Mouse (Mus musculus): ENCODE measurements around the gene Dthd1. TPM values are rescaled to one million over a fixed set of nuclear protein-coding genes. Genes with fewer than 3 reads are reported as not detected.

Gene Dthd1
- polyA plus RNA-seq, 1 experiment from 2014 or later: not detected

DNA sequence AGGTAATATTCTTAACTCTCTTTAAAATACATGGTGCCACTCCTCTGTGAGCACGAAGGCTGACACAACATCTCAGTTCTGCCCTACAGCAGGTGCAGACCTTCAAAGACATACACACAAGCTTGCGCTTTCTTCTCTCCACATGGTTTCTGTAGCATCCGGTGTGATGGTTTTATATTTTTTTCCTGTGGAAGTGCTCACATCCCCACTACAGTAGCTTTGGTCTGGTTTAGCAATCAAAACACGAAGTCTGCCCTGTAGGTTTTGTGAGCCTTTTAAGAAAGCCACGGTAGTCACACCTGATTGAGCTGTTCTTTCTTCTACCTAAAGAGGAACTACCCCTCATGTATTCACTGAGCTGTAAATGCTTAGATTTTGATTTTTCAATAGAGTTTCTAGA lies 34.9 kb upstream of the Dthd1 start:
- no peaks in the 10 kb centered on the region for H3K9me3 ChIP-seq (ENCODE audit: low read depth, low read length)
- no peak for ATAC-seq (ENCODE audit: insufficient read depth)
- no peaks in the 10 kb centered on the region for H3K36me3 ChIP-seq (ENCODE audit: insufficient read depth)
- no peaks in the 10 kb centered on the region for H3K4me1 ChIP-seq (ENCODE audit: insufficient read depth)
- no peak overlapping the region for H3K9ac ChIP-seq
- H3K27ac ChIP-seq (ENCODE audit: low read depth): no peak overlapping the region
- WGBS: 82% methylated on average over 5 of the region's 5 CpGs
- H3K4me2 ChIP-seq: no peak overlapping the region
- TF ChIP-seq CTCF (IDR thresholded peaks at IDR 0.05; ENCODE audit: low read depth): no peak
- no peak overlapping the region for H3K4me3 ChIP-seq (ENCODE audit: low read depth, low read length)
- H3K27me3 ChIP-seq (ENCODE audit: insufficient read depth, low read length): no peaks in the 10 kb centered on the region
- no peak for DNase-seq

- Histone ChIP-seq H3K4me3 (ENCODE audit: low read depth, low read length) (no peak overlapping the region), H3K36me3 (ENCODE audit: insufficient read depth) (no peaks in the 10 kb centered on the region), H3K9me3 (ENCODE audit: low read depth, low read length) (no peaks in the 10 kb centered on the region), H3K27me3 (ENCODE audit: insufficient read depth, low read length) (no peaks in the 10 kb centered on the region), H3K4me2 (no peak overlapping the region), H3K27ac (ENCODE audit: low read depth) (no peak overlapping the region), H3K4me1 (ENCODE audit: insufficient read depth) (no peaks in the 10 kb centered on the region), H3K9ac (no peak overlapping the region)
- 67% methylated on average over 3 of the region's 3 CpGs for WGBS
- DNase-seq (no peak), ATAC-seq (ENCODE audit: insufficient read depth) (no peak)
- no peak for TF ChIP-seq CTCF (IDR thresholded peaks at IDR 0.05; ENCODE audit: low read depth)
Measured at GRCm38 (mm10) chr5:62786809-62787208, 26.8 kb upstream of the Dthd1 start.

- WGBS: 88% methylated on average over 5 of the region's 5 CpGs
- no peak for ATAC-seq (ENCODE audit: insufficient read depth)
- Histone ChIP-seq H3K36me3 (ENCODE audit: insufficient read depth) (no peaks in the 10 kb centered on the region), H3K27ac (ENCODE audit: low read depth) (no peak overlapping the region), H3K4me1 (ENCODE audit: insufficient read depth) (no peaks in the 10 kb centered on the region), H3K27me3 (ENCODE audit: insufficient read depth, low read length) (no peaks in the 10 kb centered on the region), H3K4me2 (no peak overlapping the region), H3K9me3 (ENCODE audit: low read depth, low read length) (no peaks in the 10 kb centered on the region), H3K9ac (no peak overlapping the region), H3K4me3 (ENCODE audit: low read depth, low read length) (no peak overlapping the region)
- no peak for TF ChIP-seq CTCF (IDR thresholded peaks at IDR 0.05; ENCODE audit: low read depth)
- no peak for DNase-seq
Measured at GRCm38 (mm10) chr5:62790921-62791564, 22.6 kb upstream of the Dthd1 start.

- Histone ChIP-seq H3K27ac (ENCODE audit: low read depth) (no peak overlapping the region), H3K4me3 (ENCODE audit: low read depth, low read length) (no peak overlapping the region), H3K9me3 (ENCODE audit: low read depth, low read length) (no peaks in the 10 kb centered on the region), H3K4me2 (no peak overlapping the region), H3K27me3 (ENCODE audit: insufficient read depth, low read length) (no peaks in the 10 kb centered on the region), H3K4me1 (ENCODE audit: insufficient read depth) (no peaks in the 10 kb centered on the region), H3K9ac (no peak overlapping the region), H3K36me3 (ENCODE audit: insufficient read depth) (no peaks in the 10 kb centered on the region)
- no peak for ATAC-seq (ENCODE audit: insufficient read depth)
- no peak for DNase-seq
- WGBS: 76% methylated on average over 1 of the region's 1 CpGs
- no peak for TF ChIP-seq CTCF (IDR thresholded peaks at IDR 0.05; ENCODE audit: low read depth)
Measured at GRCm38 (mm10) chr5:62792776-62793175, 20.8 kb upstream of the Dthd1 start.

GRCm38 (mm10) chr5:62814072-62814414 lies 420 bp downstream of the Dthd1 start:
- no peak overlapping the region for H3K27ac ChIP-seq (ENCODE audit: low read depth)
- H3K9ac ChIP-seq: no peak overlapping the region
- TF ChIP-seq CTCF (IDR thresholded peaks at IDR 0.05; ENCODE audit: low read depth): no peak
- no peak for ATAC-seq (ENCODE audit: insufficient read depth)
- H3K36me3 ChIP-seq (ENCODE audit: insufficient read depth): no peaks in the 10 kb centered on the region
- H3K4me2 ChIP-seq: no peak overlapping the region
- no peak for DNase-seq
- no peaks in the 10 kb centered on the region for H3K9me3 ChIP-seq (ENCODE audit: low read depth, low read length)
- no peak overlapping the region for H3K4me3 ChIP-seq (ENCODE audit: low read depth, low read length)
- WGBS: 51% methylated on average over 1 of the region's 1 CpGs
- H3K4me1 ChIP-seq (ENCODE audit: insufficient read depth): no peaks in the 10 kb centered on the region
- no peaks in the 10 kb centered on the region for H3K27me3 ChIP-seq (ENCODE audit: insufficient read depth, low read length)

GRCm38 (mm10) chr5:62815741-62816140 lies 2.1 kb downstream of the Dthd1 start:
- no peak overlapping the region for H3K9ac ChIP-seq
- no peak for ATAC-seq (ENCODE audit: insufficient read depth)
- 60% methylated on average over 1 of the region's 1 CpGs for WGBS

GRCm38 (mm10) chr5:62819567-62819966 lies 5.9 kb downstream of the Dthd1 start:
- H3K4me3 ChIP-seq (ENCODE audit: low read depth, low read length): no peak overlapping the region
- no peak for TF ChIP-seq CTCF (IDR thresholded peaks at IDR 0.05; ENCODE audit: low read depth)
- H3K27me3 ChIP-seq (ENCODE audit: insufficient read depth, low read length): no peaks in the 10 kb centered on the region
- 62% methylated on average over 2 of the region's 2 CpGs for WGBS
- H3K27ac ChIP-seq (ENCODE audit: low read depth): no peak overlapping the region
- no peak for DNase-seq
- no peak overlapping the region for H3K4me2 ChIP-seq
- H3K9me3 ChIP-seq (ENCODE audit: low read depth, low read length): no peaks in the 10 kb centered on the region
- no peaks in the 10 kb centered on the region for H3K36me3 ChIP-seq (ENCODE audit: insufficient read depth)
- no peaks in the 10 kb centered on the region for H3K4me1 ChIP-seq (ENCODE audit: insufficient read depth)
- no peak overlapping the region for H3K9ac ChIP-seq
- no peak for ATAC-seq (ENCODE audit: insufficient read depth)

More at GRCm38 (mm10) chr5:62815741-62816140, 2.1 kb downstream of the Dthd1 start:
- no peaks in the 10 kb centered on the region for H3K27me3 ChIP-seq (ENCODE audit: insufficient read depth, low read length)
- no peak overlapping the region for H3K27ac ChIP-seq (ENCODE audit: low read depth)
- no peak for DNase-seq
- no peaks in the 10 kb centered on the region for H3K36me3 ChIP-seq (ENCODE audit: insufficient read depth)
- no peak for TF ChIP-seq CTCF (IDR thresholded peaks at IDR 0.05; ENCODE audit: low read depth)
- H3K4me2 ChIP-seq: no peak overlapping the region
- no peaks in the 10 kb centered on the region for H3K4me1 ChIP-seq (ENCODE audit: insufficient read depth)
- H3K4me3 ChIP-seq (ENCODE audit: low read depth, low read length): no peak overlapping the region
- H3K9me3 ChIP-seq (ENCODE audit: low read depth, low read length): no peaks in the 10 kb centered on the region
